Mouse (Mus musculus) ES-Bruce4 (cell line): ENCODE results near the gene Cpn2.

Experiments used
- CTCF ChIP-seq: IDR thresholded peaks from one replicate; pipeline ENCODE4 v1.8.1; 2011; ENCODE audit warnings: low read depth, low read length
- POLR2A ChIP-seq: IDR thresholded peaks from one replicate; pipeline ENCODE4 v1.8.1; 2011; ENCODE audit warnings: low read length; ENCODE audit not compliant: insufficient read depth

GRCm38 (mm10) chr16:30265611-30266010, 1.7 kb downstream of the Cpn2 start:
- TF ChIP-seq CTCF (no peak), POLR2A (no peak)
